ENCODE assay signal across 22 mouse cellular contexts in genomic region chr4:10414274-10414673, GRCm38 (mm10).
A peak's percentile ranks its signal among the peaks of the same experiment; 100 is the strongest.
DNase-seq lines count a peak whose midpoint lies in the region; ATAC-seq and TF ChIP-seq lines count a peak whose summit lies in the region.
"Had no signal": no experiment of that assay in that cellular context is flagged by ENCODE, and none has a peak within 500 bp of the region (broad histone marks: within the 10 kb centered on the region; RNA-seq: fewer than 3 reads in every experiment).

No protein-coding gene starts in this region.

- H3K4me1 ChIP-seq in lung, embryonic 14.5 days (ENCODE audit: insufficient read depth): no peaks in the 10 kb centered on the region
- H3K4me1 ChIP-seq in lung, adult 2 months (ENCODE audit: control insufficient read depth, insufficient read depth, low read length): no peaks in the 10 kb centered on the region
- H3K4me1 ChIP-seq: embryonic facial prominence, embryonic 10.5 days; embryonic facial prominence, embryonic 12.5 days; forebrain, embryonic 13.5 days; forebrain, embryonic 15.5 days had no signal

- H3K9ac ChIP-seq in lung, embryonic 14.5 days: no peak overlapping the region
- H3K9ac ChIP-seq: embryonic facial prominence, embryonic 12.5 days; forebrain, embryonic 13.5 days; forebrain, embryonic 15.5 days; forebrain, postnatal 0 days had no signal

- H3K4me2 ChIP-seq in lung, embryonic 14.5 days: no peak overlapping the region
- H3K4me2 ChIP-seq: embryonic facial prominence, embryonic 12.5 days; forebrain, embryonic 13.5 days; forebrain, embryonic 15.5 days had no signal

- TF ChIP-seq POLR2A in lung, adult 2 months (IDR thresholded peaks at IDR 0.05; ENCODE audit: borderline replicate concordance, extremely low read depth, low read depth, low read length): no peak

- peak; percentile 21 for DNase-seq in lung, embryonic 14.5 days
- no peak for DNase-seq in lung, adult 18-20 months
- peak; percentile 25 for DNase-seq in lung, postnatal 36 days
- no peak for DNase-seq in lung, adult 2 months
- no peak for DNase-seq in left cerebral cortex, postnatal 25 days (ENCODE audit: low spot score in 2 of 2)
- DNase-seq: adrenal gland, adult 8-10 months; adrenal gland, postnatal 14 days; adrenal gland, postnatal 36 days; B cell, adult 2 months; cerebellum, adult 11-12 months; cerebellum, adult 2 months; cerebellum, adult 9-10 months; cerebellum, postnatal 10 days; cerebellum, postnatal 25 days; forebrain, postnatal 0 days had no signal

- no peaks in the 10 kb centered on the region for H3K9me3 ChIP-seq in lung, embryonic 14.5 days (ENCODE audit: low read depth, low read length)
- H3K9me3 ChIP-seq: embryonic facial prominence, embryonic 10.5 days; embryonic facial prominence, embryonic 12.5 days; forebrain, embryonic 13.5 days; forebrain, embryonic 15.5 days had no signal

- H3K36me3 ChIP-seq in lung, embryonic 14.5 days (ENCODE audit: insufficient read depth): no peaks in the 10 kb centered on the region
- H3K36me3 ChIP-seq: embryonic facial prominence, embryonic 10.5 days; embryonic facial prominence, embryonic 12.5 days; forebrain, embryonic 15.5 days had no signal

- intact Hi-C loops in left cerebral cortex, postnatal 25 days (cut with DNase I): no loop called here

- no peaks in the 10 kb centered on the region for H3K27me3 ChIP-seq in lung, embryonic 14.5 days (ENCODE audit: insufficient read depth, low read length)
- H3K27me3 ChIP-seq: embryonic facial prominence, embryonic 12.5 days; forebrain, embryonic 13.5 days; forebrain, embryonic 15.5 days; Patski had no signal

- ATAC-seq in lung, embryonic 14.5 days (ENCODE audit: insufficient read depth): no peak
- ATAC-seq: activated CD4-positive, CD25-positive, alpha-beta regulatory T cell, adult 4 months; CD4-positive, CD25-positive, alpha-beta regulatory T cell, adult 4 months; forebrain, embryonic 13.5 days; forebrain, embryonic 15.5 days; forebrain, postnatal 0 days; Patski had no signal

- no peak overlapping the region for H3K4me3 ChIP-seq in lung, embryonic 14.5 days (ENCODE audit: low read depth, low read length)
- H3K4me3 ChIP-seq in lung, adult 2 months (replicated peaks; ENCODE audit: extremely low read depth, low read depth, low read length): no peak overlapping the region
- H3K4me3 ChIP-seq: embryonic facial prominence, embryonic 10.5 days; embryonic facial prominence, embryonic 12.5 days; forebrain, embryonic 13.5 days; forebrain, embryonic 15.5 days had no signal

- H3K27ac ChIP-seq in lung, embryonic 14.5 days (ENCODE audit: low read depth): no peak overlapping the region
- H3K27ac ChIP-seq: embryonic facial prominence, embryonic 10.5 days; embryonic facial prominence, embryonic 12.5 days; forebrain, embryonic 13.5 days; forebrain, embryonic 15.5 days had no signal

- no peak for TF ChIP-seq CTCF in lung, embryonic 14.5 days (IDR thresholded peaks at IDR 0.05; ENCODE audit: low read depth)
- no peak for TF ChIP-seq CTCF in lung, adult 2 months (IDR thresholded peaks at IDR 0.05; ENCODE audit: insufficient read depth, low read length)

Comparison
In these comparisons a context has a peak if more than half of its experiments do, and no peak if none do; other contexts are left out.
1. DNase-seq: peak in lung, embryonic 14.5 days (single experiment) and lung, postnatal 36 days (single experiment); none in lung, adult 18-20 months (0 of 2), lung, adult 2 months (single experiment) and left cerebral cortex, postnatal 25 days (0 of 2).